Mouse (Mus musculus): ENCODE data around the gene Plcl1.

Gene Plcl1

GRCm38 (mm10) chr1:55699393-55699970, 293.8 kb downstream of the Plcl1 start:
- no peak for DNase-seq (ENCODE audit: extremely low read depth, insufficient read length, low spot score)

DNA sequence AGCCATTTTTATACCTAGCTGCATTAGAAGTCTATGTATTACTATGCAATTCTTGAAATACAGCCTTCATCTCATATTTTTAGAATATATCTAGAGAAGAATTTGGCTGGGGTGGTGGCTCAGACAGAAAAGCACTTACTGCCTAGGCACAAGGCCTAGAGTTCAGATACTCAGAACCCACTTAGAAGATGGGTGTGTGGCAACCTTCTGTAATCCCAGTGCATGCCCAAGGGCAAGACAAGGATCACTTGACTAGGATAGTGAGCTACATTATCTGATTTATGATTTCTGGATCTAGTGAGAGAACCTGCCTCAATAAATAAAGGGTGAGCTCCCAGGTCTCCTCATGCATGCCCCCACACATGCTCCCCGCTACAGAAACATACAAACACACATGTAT, 294.3 kb downstream of the Plcl1 start:
- no peak for DNase-seq (ENCODE audit: extremely low read depth, insufficient read length, low spot score)

DNA sequence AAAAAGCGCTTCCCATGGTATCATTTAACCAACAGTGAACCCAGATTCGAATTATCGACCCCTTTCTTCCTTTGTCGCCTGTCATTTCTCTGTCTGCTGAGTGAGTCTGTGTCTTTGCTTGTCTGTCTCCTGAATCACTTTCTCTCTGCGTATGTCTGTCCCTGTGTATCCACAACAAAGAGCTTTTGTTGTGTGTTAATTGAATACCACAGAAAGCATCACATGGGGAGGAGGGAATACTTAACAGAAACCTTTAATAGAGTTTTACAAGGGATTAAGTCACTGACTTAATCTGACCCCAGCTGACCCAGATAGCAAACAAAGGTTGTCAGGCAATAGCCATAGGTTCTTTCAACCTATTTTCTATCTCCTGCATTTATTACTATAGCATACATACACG, 295.0 kb downstream of the Plcl1 start:
- DNase-seq (ENCODE audit: extremely low read depth, insufficient read length, low spot score) = no peak

DNA sequence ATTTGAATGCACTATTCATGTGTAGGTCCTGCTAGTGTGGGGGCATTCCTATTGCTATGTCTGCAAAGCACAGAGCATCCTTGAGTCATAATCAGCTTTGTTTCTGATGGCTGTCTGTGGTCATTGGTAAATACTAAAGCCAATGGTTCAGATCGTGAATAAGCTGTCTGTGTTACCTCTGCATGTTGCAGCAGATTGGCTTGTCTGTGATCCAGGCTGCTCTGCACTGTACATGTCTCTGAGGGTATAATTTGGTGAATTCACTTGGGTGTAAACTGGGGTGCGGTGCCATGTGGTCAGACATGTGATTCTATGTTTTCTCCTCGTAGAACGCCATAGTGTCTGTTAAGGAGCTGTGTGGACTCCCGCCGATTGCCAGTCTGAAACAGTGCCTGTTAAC, 295.9 kb downstream of the Plcl1 start:
- DNase-seq (ENCODE audit: extremely low read depth, insufficient read length, low spot score) = no peak

DNA sequence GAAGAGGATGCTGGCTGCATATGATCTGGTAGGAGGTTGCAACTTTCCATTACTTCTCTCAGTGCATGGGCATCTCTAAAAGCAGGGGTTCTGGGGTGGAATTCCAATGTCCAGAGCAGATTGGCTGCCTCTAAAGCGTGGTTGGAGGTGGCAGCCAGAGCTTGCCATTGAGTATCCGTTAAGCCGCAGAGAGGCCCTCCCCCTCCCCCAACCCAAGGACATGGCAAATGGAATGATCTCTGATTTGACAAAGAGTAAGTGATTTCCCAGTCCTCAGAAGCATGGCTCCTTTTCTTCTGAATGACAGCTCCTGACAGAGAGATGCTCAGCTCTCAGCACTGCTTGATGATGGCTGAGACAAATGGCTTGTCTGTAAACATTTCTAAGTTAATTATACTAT, 296.4 kb downstream of the Plcl1 start:
- no peak for DNase-seq (ENCODE audit: extremely low read depth, insufficient read length, low spot score)

GRCm38 (mm10) chr1:55704707-55705106, 299.0 kb downstream of the Plcl1 start:
- no peak for DNase-seq (ENCODE audit: extremely low read depth, insufficient read length, low spot score)

GRCm38 (mm10) chr1:55705173-55705572, 299.5 kb downstream of the Plcl1 start:
- DNase-seq (ENCODE audit: extremely low read depth, insufficient read length, low spot score) = no peak

GRCm38 (mm10) chr1:55705756-55706155, 300.0 kb downstream of the Plcl1 start:
- DNase-seq (ENCODE audit: extremely low read depth, insufficient read length, low spot score) = no peak

GRCm38 (mm10) chr1:55706933-55707332, 301.2 kb downstream of the Plcl1 start:
- DNase-seq (ENCODE audit: extremely low read depth, insufficient read length, low spot score) = no peak

GRCm38 (mm10) chr1:55717283-55717803, 311.6 kb downstream of the Plcl1 start:
- DNase-seq (ENCODE audit: extremely low read depth, insufficient read length, low spot score) = no peak

- no peak for DNase-seq (ENCODE audit: extremely low read depth, insufficient read length, low spot score)
These were observed 319.7 kb downstream of the Plcl1 start for GRCm38 (mm10) chr1:55725428-55725827.

DNA sequence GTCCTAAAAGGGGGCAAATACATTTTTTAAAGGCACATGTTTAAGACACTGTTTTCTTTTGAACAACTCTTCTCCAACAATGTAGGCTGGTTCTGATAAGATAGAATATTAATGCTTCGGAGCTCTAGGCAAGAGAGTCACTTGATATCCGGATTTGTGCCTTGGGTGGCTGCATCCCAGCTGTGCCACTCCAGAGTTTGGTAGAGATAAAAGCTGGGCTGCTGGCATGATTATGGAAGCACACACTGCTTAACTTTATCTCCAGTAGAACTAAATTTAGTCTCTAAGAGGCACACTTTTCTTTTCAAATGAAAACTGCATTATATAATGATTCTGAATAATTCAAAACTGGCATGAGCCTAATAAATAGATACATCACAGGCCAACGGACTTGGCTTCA, 323.6 kb downstream of the Plcl1 start:
- no peak for DNase-seq (ENCODE audit: extremely low read depth, insufficient read length, low spot score)

DNA sequence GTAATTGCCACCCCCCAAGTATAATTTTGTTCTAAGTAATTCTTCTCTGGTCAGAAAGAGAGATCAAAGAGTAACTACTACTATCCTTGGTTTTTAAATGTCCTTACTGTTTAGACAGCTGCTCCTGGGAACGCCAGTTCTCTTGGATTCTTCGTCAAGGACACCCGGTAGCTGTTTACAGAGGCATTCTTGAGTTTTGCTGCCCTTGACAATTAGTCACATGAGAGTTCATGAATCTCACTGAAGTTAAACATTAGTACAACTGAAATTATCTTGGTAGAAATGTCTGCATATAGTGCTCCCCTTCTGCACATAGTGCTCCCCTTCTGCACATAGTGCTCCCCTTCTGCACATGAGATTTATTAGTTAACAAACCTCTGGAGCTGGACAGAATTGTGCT, 327.2 kb downstream of the Plcl1 start:
- DNase-seq (ENCODE audit: extremely low read depth, insufficient read length, low spot score) = no peak

- DNase-seq (ENCODE audit: extremely low read depth, insufficient read length, low spot score) = peak; percentile 19
These were observed 330.5 kb downstream of the Plcl1 start for GRCm38 (mm10) chr1:55736054-55736740.

DNA sequence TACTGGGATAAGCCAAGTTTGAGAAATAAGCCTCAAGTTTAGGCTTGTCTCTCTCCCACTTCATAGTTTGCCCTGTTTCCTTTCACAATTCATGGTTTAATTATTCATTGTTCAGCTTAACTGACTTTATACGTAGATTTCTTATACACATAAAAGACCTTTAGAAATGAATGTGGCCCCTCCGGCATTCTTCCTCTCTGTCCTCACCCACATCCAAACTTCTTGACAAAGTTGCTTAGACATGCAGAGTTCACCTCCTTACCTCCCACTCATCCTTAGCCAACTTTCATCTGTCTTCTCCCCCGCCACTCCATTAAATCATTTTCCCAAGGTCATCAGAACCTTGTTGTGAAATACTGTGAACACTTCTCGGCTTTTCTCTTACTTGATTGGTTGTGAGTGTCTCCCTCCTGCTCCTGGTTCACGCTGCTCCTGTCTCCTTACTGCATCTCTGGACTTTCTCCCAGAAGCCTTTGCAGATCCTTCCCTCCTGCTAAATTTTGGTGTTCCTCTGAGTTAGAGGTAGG, 331.1 kb downstream of the Plcl1 start:
- DNase-seq (ENCODE audit: extremely low read depth, insufficient read length, low spot score) = no peak

- no peak for DNase-seq (ENCODE audit: extremely low read depth, insufficient read length, low spot score)
These were observed 333.1 kb downstream of the Plcl1 start for GRCm38 (mm10) chr1:55738746-55739365.

DNA sequence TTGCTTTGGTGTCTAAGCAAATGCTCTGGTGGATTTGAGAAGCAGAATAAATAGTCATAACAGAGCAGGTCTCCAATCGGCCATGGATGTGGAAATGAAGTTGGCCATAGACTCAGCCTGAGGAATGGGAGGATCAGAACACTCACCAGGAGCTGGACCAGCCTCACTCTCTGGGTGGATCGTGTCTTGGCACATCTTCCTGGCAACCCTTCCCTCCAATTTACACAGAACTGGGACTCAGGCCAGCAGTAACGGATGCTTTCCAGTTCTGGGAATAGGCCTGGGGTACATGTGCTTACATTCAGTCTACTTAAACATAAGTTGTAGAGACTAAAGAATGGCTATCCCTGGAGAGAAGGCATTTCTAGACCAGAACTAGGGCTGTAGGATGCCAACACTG, 336.2 kb downstream of the Plcl1 start:
- no peak for DNase-seq (ENCODE audit: extremely low read depth, insufficient read length, low spot score)

DNA sequence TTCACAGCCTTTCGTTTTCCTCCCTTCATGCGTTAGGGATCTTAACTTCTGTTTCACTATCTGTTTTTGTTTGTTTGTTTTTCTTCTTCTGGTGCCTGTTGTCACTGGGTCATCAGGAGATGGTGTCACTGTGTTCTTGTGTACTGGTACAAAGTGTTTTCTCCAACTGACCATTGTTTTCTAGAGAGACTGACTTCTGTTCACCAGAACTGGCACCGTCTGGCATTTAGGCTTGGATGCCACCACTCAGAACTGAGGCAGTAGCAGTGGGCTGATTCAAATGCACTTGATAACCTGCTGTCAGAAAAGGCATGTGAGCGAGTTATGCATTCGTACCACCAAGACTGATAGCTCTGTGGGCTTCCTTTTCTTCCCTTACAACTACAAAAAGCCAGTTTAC, 342.8 kb downstream of the Plcl1 start:
- no peak for DNase-seq (ENCODE audit: extremely low read depth, insufficient read length, low spot score)

- DNase-seq (ENCODE audit: extremely low read depth, insufficient read length, low spot score) = no peak
These were observed 344.0 kb downstream of the Plcl1 start for GRCm38 (mm10) chr1:55749770-55750169.

DNA sequence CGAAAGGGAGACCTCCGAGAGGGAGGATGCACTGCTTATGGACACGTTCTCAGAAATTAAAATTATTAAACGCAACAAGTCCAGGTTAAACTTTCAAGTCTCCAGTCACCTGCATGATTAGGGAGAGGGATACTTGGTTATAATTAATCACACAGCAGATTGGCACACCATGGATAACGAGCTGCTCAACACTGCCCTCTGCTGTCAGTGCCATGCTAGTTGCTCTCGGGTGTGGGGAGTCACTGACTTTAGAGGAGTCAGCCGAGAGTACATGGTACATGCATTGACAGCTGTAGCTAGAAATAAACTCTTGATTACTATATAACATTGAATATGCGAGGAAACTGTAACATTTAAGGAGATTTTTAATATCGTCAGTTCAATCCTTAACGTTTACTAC, 350.0 kb downstream of the Plcl1 start:
- no peak for DNase-seq (ENCODE audit: extremely low read depth, insufficient read length, low spot score)

DNA sequence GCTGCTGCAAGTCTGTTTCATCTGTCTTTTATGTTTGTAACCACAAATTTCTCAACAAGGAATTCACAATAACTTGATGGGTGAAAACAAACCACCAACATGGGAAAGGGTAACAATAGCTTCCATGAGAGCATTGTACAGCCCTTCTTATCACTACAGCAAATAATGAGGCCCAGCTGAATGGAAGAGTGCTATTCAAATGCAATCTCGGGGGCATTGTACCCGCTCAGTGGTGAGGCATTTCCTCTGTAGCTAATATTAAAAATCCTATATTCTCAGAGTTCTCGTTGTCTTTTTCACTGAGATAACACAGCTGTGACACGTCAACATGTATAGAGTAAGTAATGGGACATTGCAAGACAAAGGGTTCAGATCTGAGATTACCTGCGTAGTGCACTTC, 356.6 kb downstream of the Plcl1 start:
- no peak for DNase-seq (ENCODE audit: extremely low read depth, insufficient read length, low spot score)

DNA sequence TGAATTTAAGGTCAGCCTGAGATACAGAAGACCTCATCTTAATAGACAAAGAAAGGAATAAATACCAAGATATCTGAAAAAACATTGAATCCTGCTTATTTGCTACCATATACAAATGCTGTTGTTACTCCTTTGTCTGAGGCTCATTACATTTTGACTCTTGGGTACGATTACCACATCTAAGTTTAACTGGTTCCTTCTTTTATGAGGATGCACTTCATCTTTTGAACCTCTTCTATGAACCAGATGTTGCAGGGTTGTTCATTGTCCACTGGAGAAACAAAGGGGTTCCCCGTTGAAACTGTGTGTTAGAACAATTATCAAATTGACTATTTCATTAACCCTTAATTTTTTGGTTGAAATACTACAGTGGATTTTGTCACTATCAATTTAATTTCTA, 357.4 kb downstream of the Plcl1 start:
- no peak for DNase-seq (ENCODE audit: extremely low read depth, insufficient read length, low spot score)

Measured in 3134 (cell line).